Mouse (Mus musculus): ENCODE measurements around the gene Ssbp2. TPM values are rescaled to one million over a fixed set of nuclear protein-coding genes. Genes with fewer than 3 reads are reported as not detected.

Gene Ssbp2
- polyA plus RNA-seq, 1 experiment from 2014 or later, result 97.9 TPM

GRCm38 (mm10) chr13:91612578-91612977, 152.5 kb downstream of the Ssbp2 start:
- no peaks in the 10 kb centered on the region for H3K9me3 ChIP-seq

GRCm38 (mm10) chr13:91616050-91616449, 156.0 kb downstream of the Ssbp2 start:
- H3K9ac ChIP-seq, result no peak overlapping the region
- H3K4me2 ChIP-seq, result no peak overlapping the region
- ATAC-seq (ENCODE audit: borderline replicate concordance, extremely low read depth, low FRiP score, low TSS enrichment), result no peak
- no peaks in the 10 kb centered on the region for H3K9me3 ChIP-seq
- 84% methylated on average over 3 of the region's 3 CpGs for WGBS
- no peaks in the 10 kb centered on the region for H3K4me1 ChIP-seq
- no peaks in the 10 kb centered on the region for H3K36me3 ChIP-seq
- H3K27ac ChIP-seq, result no peak overlapping the region
- no peak overlapping the region for H3K4me3 ChIP-seq
- H3K27me3 ChIP-seq, result no peaks in the 10 kb centered on the region

More at GRCm38 (mm10) chr13:91612578-91612977, 152.5 kb downstream of the Ssbp2 start:
- Histone ChIP-seq H3K4me3 (no peak overlapping the region), H3K9ac (no peak overlapping the region), H3K27me3 (no peaks in the 10 kb centered on the region), H3K36me3 (no peaks in the 10 kb centered on the region), H3K4me1 (no peaks in the 10 kb centered on the region), H3K4me2 (no peak overlapping the region), H3K27ac (no peak overlapping the region)
- WGBS, result 88% methylated on average over 4 of the region's 4 CpGs
- ATAC-seq (ENCODE audit: borderline replicate concordance, extremely low read depth, low FRiP score, low TSS enrichment), result no peak

- no peaks in the 10 kb centered on the region for H3K27me3 ChIP-seq
- no peak overlapping the region for H3K4me2 ChIP-seq
- no peak overlapping the region for H3K27ac ChIP-seq
- H3K36me3 ChIP-seq, result no peaks in the 10 kb centered on the region
- no peaks in the 10 kb centered on the region for H3K4me1 ChIP-seq
- no peak overlapping the region for H3K4me3 ChIP-seq
- no peak for ATAC-seq (ENCODE audit: borderline replicate concordance, extremely low read depth, low FRiP score, low TSS enrichment)
- WGBS, result 81% methylated on average over 5 of the region's 5 CpGs
- H3K9me3 ChIP-seq, result no peaks in the 10 kb centered on the region
- H3K9ac ChIP-seq, result no peak overlapping the region
Measured at GRCm38 (mm10) chr13:91616876-91617275, 156.8 kb downstream of the Ssbp2 start.

- Histone ChIP-seq H3K36me3 (no peaks in the 10 kb centered on the region), H3K9ac (no peak overlapping the region), H3K27me3 (no peaks in the 10 kb centered on the region), H3K9me3 (no peaks in the 10 kb centered on the region), H3K27ac (no peak overlapping the region), H3K4me2 (no peak overlapping the region), H3K4me3 (no peak overlapping the region), H3K4me1 (no peaks in the 10 kb centered on the region)
- no peak for ATAC-seq (ENCODE audit: borderline replicate concordance, extremely low read depth, low FRiP score, low TSS enrichment)
- WGBS, result 39% methylated on average over 1 of the region's 1 CpGs
Measured at GRCm38 (mm10) chr13:91619431-91619830, 159.3 kb downstream of the Ssbp2 start.

GRCm38 (mm10) chr13:91620541-91620940, 160.5 kb downstream of the Ssbp2 start:
- Histone ChIP-seq H3K27ac (no peak overlapping the region), H3K4me3 (no peak overlapping the region), H3K27me3 (no peaks in the 10 kb centered on the region), H3K4me2 (no peak overlapping the region), H3K9me3 (no peaks in the 10 kb centered on the region), H3K4me1 (no peaks in the 10 kb centered on the region), H3K9ac (no peak overlapping the region), H3K36me3 (no peaks in the 10 kb centered on the region)
- 86% methylated on average over 3 of the region's 3 CpGs for WGBS
- no peak for ATAC-seq (ENCODE audit: borderline replicate concordance, extremely low read depth, low FRiP score, low TSS enrichment)

GRCm38 (mm10) chr13:91631291-91631799, 171.3 kb downstream of the Ssbp2 start:
- no peak overlapping the region for H3K27ac ChIP-seq
- H3K9ac ChIP-seq, result no peak overlapping the region
- no peak overlapping the region for H3K4me3 ChIP-seq
- WGBS, result 66% methylated on average over 9 of the region's 9 CpGs
- no peaks in the 10 kb centered on the region for H3K4me1 ChIP-seq
- ATAC-seq (ENCODE audit: borderline replicate concordance, extremely low read depth, low FRiP score, low TSS enrichment), result no peak
- no peaks in the 10 kb centered on the region for H3K36me3 ChIP-seq
- H3K9me3 ChIP-seq, result no peaks in the 10 kb centered on the region
- H3K4me2 ChIP-seq, result no peak overlapping the region
- no peaks in the 10 kb centered on the region for H3K27me3 ChIP-seq

GRCm38 (mm10) chr13:91634123-91634522, 174.0 kb downstream of the Ssbp2 start:
- Histone ChIP-seq H3K27ac (no peak overlapping the region), H3K4me3 (no peak overlapping the region), H3K4me2 (no peak overlapping the region), H3K9ac (no peak overlapping the region), H3K27me3 (no peaks in the 10 kb centered on the region), H3K36me3 (no peaks in the 10 kb centered on the region), H3K9me3 (no peaks in the 10 kb centered on the region), H3K4me1 (no peaks in the 10 kb centered on the region)
- ATAC-seq (ENCODE audit: borderline replicate concordance, extremely low read depth, low FRiP score, low TSS enrichment), result peak; percentile 39; the same call in 1 of the 2 replicates
- WGBS, result 33% methylated on average over 7 of the region's 7 CpGs

- H3K9ac ChIP-seq, result no peak overlapping the region
- 74% methylated on average over 2 of the region's 2 CpGs for WGBS
- ATAC-seq (ENCODE audit: borderline replicate concordance, extremely low read depth, low FRiP score, low TSS enrichment), result no peak
- H3K27ac ChIP-seq, result no peak overlapping the region
- H3K4me1 ChIP-seq, result no peaks in the 10 kb centered on the region
- no peaks in the 10 kb centered on the region for H3K9me3 ChIP-seq
- H3K4me3 ChIP-seq, result no peak overlapping the region
- no peaks in the 10 kb centered on the region for H3K27me3 ChIP-seq
- no peak overlapping the region for H3K4me2 ChIP-seq
- no peaks in the 10 kb centered on the region for H3K36me3 ChIP-seq
Measured at GRCm38 (mm10) chr13:91635957-91636356, 175.9 kb downstream of the Ssbp2 start.

- ATAC-seq (ENCODE audit: borderline replicate concordance, extremely low read depth, low FRiP score, low TSS enrichment), result peak; percentile 64; the same call in 1 of the 2 replicates
- Histone ChIP-seq H3K27me3 (no peaks in the 10 kb centered on the region), H3K36me3 (no peaks in the 10 kb centered on the region), H3K4me2 (no peak overlapping the region), H3K9me3 (no peaks in the 10 kb centered on the region), H3K4me3 (no peak overlapping the region), H3K9ac (no peak overlapping the region), H3K4me1 (no peaks in the 10 kb centered on the region), H3K27ac (no peak overlapping the region)
- WGBS, result 13% methylated on average over 5 of the region's 5 CpGs
Measured at GRCm38 (mm10) chr13:91636814-91637213, 176.7 kb downstream of the Ssbp2 start.

- ATAC-seq (ENCODE audit: borderline replicate concordance, extremely low read depth, low FRiP score, low TSS enrichment), result no peak
- Histone ChIP-seq H3K27ac (no peak overlapping the region), H3K4me2 (no peak overlapping the region), H3K4me3 (no peak overlapping the region), H3K4me1 (no peaks in the 10 kb centered on the region), H3K27me3 (no peaks in the 10 kb centered on the region), H3K36me3 (no peaks in the 10 kb centered on the region), H3K9me3 (no peaks in the 10 kb centered on the region), H3K9ac (no peak overlapping the region)
- 50% methylated on average over 5 of the region's 5 CpGs for WGBS
Measured at GRCm38 (mm10) chr13:91638836-91639235, 178.8 kb downstream of the Ssbp2 start.

GRCm38 (mm10) chr13:91640219-91640618, 180.1 kb downstream of the Ssbp2 start:
- H3K4me1 ChIP-seq, result no peaks in the 10 kb centered on the region
- no peak overlapping the region for H3K4me3 ChIP-seq
- no peak for ATAC-seq (ENCODE audit: borderline replicate concordance, extremely low read depth, low FRiP score, low TSS enrichment)
- H3K27me3 ChIP-seq, result no peaks in the 10 kb centered on the region
- no peak overlapping the region for H3K27ac ChIP-seq
- no peaks in the 10 kb centered on the region for H3K9me3 ChIP-seq
- H3K36me3 ChIP-seq, result no peaks in the 10 kb centered on the region
- no peak overlapping the region for H3K4me2 ChIP-seq
- 56% methylated on average over 5 of the region's 5 CpGs for WGBS
- no peak overlapping the region for H3K9ac ChIP-seq

GRCm38 (mm10) chr13:91648240-91648639, 188.2 kb downstream of the Ssbp2 start:
- Histone ChIP-seq H3K9me3 (no peaks in the 10 kb centered on the region), H3K4me3 (no peak overlapping the region), H3K9ac (no peak overlapping the region), H3K4me2 (no peak overlapping the region), H3K27ac (no peak overlapping the region), H3K4me1 (no peaks in the 10 kb centered on the region), H3K27me3 (no peaks in the 10 kb centered on the region), H3K36me3 (no peaks in the 10 kb centered on the region)
- 44% methylated on average over 6 of the region's 6 CpGs for WGBS
- peak; percentile 46; the same call in 1 of the 2 replicates for ATAC-seq (ENCODE audit: borderline replicate concordance, extremely low read depth, low FRiP score, low TSS enrichment)

GRCm38 (mm10) chr13:91649926-91650325, 189.8 kb downstream of the Ssbp2 start:
- 69% methylated on average over 7 of the region's 7 CpGs for WGBS
- ATAC-seq (ENCODE audit: borderline replicate concordance, extremely low read depth, low FRiP score, low TSS enrichment), result no peak

More at GRCm38 (mm10) chr13:91649926-91650325, 189.8 kb downstream of the Ssbp2 start:
- no peaks in the 10 kb centered on the region for H3K4me1 ChIP-seq
- H3K36me3 ChIP-seq, result no peaks in the 10 kb centered on the region
- no peak overlapping the region for H3K4me2 ChIP-seq
- H3K27ac ChIP-seq, result no peak overlapping the region
- H3K4me3 ChIP-seq, result no peak overlapping the region
- no peaks in the 10 kb centered on the region for H3K9me3 ChIP-seq
- H3K27me3 ChIP-seq, result no peaks in the 10 kb centered on the region
- no peak overlapping the region for H3K9ac ChIP-seq
